Mouse (Mus musculus) inflammation-experienced regulatory T-cells, adult 6 months (primary cell): ENCODE data around the gene Olfr156. TPM values are rescaled to one million over a fixed set of nuclear protein-coding genes. Genes with fewer than 3 reads are reported as not detected.
A peak's percentile ranks its signal among the peaks of the same experiment; 100 is the strongest.
"Not testable (repeated sequence)": the region's sequence is repeated elsewhere in the genome, so short reads cannot be mapped to it uniquely, and the experiment has no call there.

Experiments
- ATAC-seq: one replicate; pipeline ENCODE4 v1.8.0; 2017
- polyA plus RNA-seq, 3 experiments: library from polyadenylated mRNA; unstranded; fragments of 100-300 nt; shearing (Covaris generic); gene quantifications; one replicate each; pipeline ENCODE4 v1.2.1; 2017

Olfr156 gene
- polyA plus RNA-seq: not detected

- ATAC-seq: no peak
These were observed at the start of gene Olfr156 for GRCm38 (mm10) chr4:43823845-43824337. Gene Olfr156, minus strand, starts transcription at chr4:43823895.

GRCm38 (mm10) chr4:43869821-43870220 lies 46.1 kb upstream of the Olfr156 start:
- no peak for ATAC-seq

- no peak for ATAC-seq
These were observed 39.6 kb upstream of the Olfr156 start for GRCm38 (mm10) chr4:43863298-43863697.

GRCm38 (mm10) chr4:43860744-43861519 lies 37.2 kb upstream of the Olfr156 start:
- peak; percentile 60 for ATAC-seq

- no peak for ATAC-seq
These were observed 36.2 kb upstream of the Olfr156 start for GRCm38 (mm10) chr4:43859886-43860285.

- no peak for ATAC-seq
These were observed 30.4 kb upstream of the Olfr156 start for GRCm38 (mm10) chr4:43854101-43854500.

- ATAC-seq: no peak
These were observed 27.6 kb upstream of the Olfr156 start, which contains the start of gene Olfr155 for GRCm38 (mm10) chr4:43851265-43851664. Gene Olfr155, plus strand, starts transcription at chr4:43851565.

GRCm38 (mm10) chr4:43840101-43840500 lies 16.4 kb upstream of the Olfr156 start, which contains the start of gene Olfr157:
Gene Olfr157, minus strand, starts transcription at chr4:43840201.
- ATAC-seq: no peak

GRCm38 (mm10) chr4:43838326-43838725 lies 14.6 kb upstream of the Olfr156 start:
- no peak for ATAC-seq

GRCm38 (mm10) chr4:43834749-43835148 lies 11.1 kb upstream of the Olfr156 start:
- ATAC-seq: peak; percentile 52

GRCm38 (mm10) chr4:43833752-43834151 lies 10.1 kb upstream of the Olfr156 start:
- ATAC-seq: no peak

GRCm38 (mm10) chr4:43832031-43832430 lies 8.3 kb upstream of the Olfr156 start:
- ATAC-seq: no peak

- ATAC-seq: no peak
These were observed 5.1 kb upstream of the Olfr156 start for GRCm38 (mm10) chr4:43828806-43829205.

- ATAC-seq: peak; percentile 97
These were observed 672 bp downstream of the Olfr156 start for GRCm38 (mm10) chr4:43822896-43823550.

- ATAC-seq: no peak
These were observed 24.8 kb downstream of the Olfr156 start for GRCm38 (mm10) chr4:43798936-43799335.

GRCm38 (mm10) chr4:43795844-43796243 lies 27.9 kb downstream of the Olfr156 start:
- ATAC-seq: not testable (repeated sequence)

- ATAC-seq: no peak
These were observed 28.4 kb downstream of the Olfr156 start for GRCm38 (mm10) chr4:43795296-43795695.

- no peak for ATAC-seq
These were observed 51.4 kb downstream of the Olfr156 start for GRCm38 (mm10) chr4:43772304-43772703.

GRCm38 (mm10) chr4:43771626-43772025 lies 52.1 kb downstream of the Olfr156 start:
- ATAC-seq: no peak

- no peak for ATAC-seq
These were observed 52.8 kb downstream of the Olfr156 start, which contains the start of gene Olfr159 for GRCm38 (mm10) chr4:43770909-43771308. Gene Olfr159, minus strand, starts transcription at chr4:43771009.
